Mouse (Mus musculus) olfactory bulb, adult 2 months (tissue): Measurements from ENCODE around the gene Ddah1.

Experiments used
- CTCF ChIP-seq: fragments of 200-500 bp; IDR thresholded peaks from 2 replicates; pipeline ENCODE4 v1.5.1; 2012; ENCODE audit warnings: low read depth, mild to moderate bottlenecking, low read length, moderate library complexity; ENCODE audit not compliant: insufficient read depth
- POLR2A ChIP-seq: fragments of 200-500 bp; IDR thresholded peaks from 2 replicates; pipeline ENCODE4 v1.6.1; 2012; ENCODE audit warnings: mild to moderate bottlenecking, low read depth, low read length, moderate library complexity; ENCODE audit not compliant: insufficient read depth

GRCm38 (mm10) chr3:145899832-145900231 lies 141.4 kb downstream of the Ddah1 start:
- TF ChIP-seq CTCF (no peak), POLR2A (no peak)
